Mouse (Mus musculus) C2C12 (cell line): ENCODE measurements around the gene Rangrf.

Source experiments
- CEBPB ChIP-seq: IDR thresholded peaks from one replicate; pipeline ENCODE4 v1.6.1; 2011; ENCODE audit warnings: low read depth, mild to moderate bottlenecking, control low read depth, moderate library complexity
- CTCF ChIP-seq: IDR thresholded peaks from one replicate; pipeline ENCODE4 v1.5.1; 2011; ENCODE audit not compliant: control insufficient read depth, insufficient read depth, insufficient read length
- MAX ChIP-seq: IDR thresholded peaks from one replicate; pipeline ENCODE4 v1.6.1; 2011; ENCODE audit warnings: mild to moderate bottlenecking, control low read depth
- MYOG ChIP-seq: IDR thresholded peaks from one replicate; pipeline ENCODE4 v1.6.1; 2011; ENCODE audit not compliant: control insufficient read depth, insufficient read length; ENCODE audit errors: extremely low read depth
- USF1 ChIP-seq: IDR thresholded peaks from one replicate; pipeline ENCODE4 v1.6.1; 2011; ENCODE audit warnings: low read depth, mild to moderate bottlenecking, control low read depth, moderate library complexity

DNA sequence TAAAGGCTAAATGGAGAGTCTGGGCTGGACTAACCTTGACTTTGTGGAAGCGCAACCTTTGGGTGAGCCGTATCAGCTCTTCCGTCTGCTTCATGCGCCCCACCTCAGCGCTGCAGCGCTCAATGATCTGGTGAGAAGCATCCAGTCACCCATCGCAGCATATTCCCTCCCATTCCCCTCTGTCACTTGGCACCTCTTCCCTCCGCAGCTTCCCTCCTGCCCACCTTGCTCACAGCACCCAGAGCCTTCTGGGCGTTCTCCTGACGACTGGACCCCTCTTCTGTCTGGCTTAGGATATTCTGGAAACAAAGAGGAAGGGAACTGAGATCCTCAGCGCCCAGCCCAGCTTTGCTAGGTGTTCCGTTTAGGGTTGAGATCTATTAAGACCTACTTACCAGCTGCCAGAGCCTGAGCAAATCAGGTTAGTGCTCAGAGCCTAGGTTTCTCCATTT lies 27.4 kb downstream of the Rangrf start:
- TF ChIP-seq CEBPB (no peak), CTCF (no peak), USF1 (no peak), MAX (no peak), MYOG (no peak)
